Mouse (Mus musculus) retina, postnatal 1 day (tissue): ENCODE measurements around the gene Mapk8ip1.

ENCODE experiments used
- DNase-seq: peaks from one replicate; pipeline ENCODE4 v3.0.0-alpha.2; 2012

Gene Mapk8ip1

GRCm38 (mm10) chr2:92401091-92401561 is at the start of gene Mapk8ip1:
Gene Mapk8ip1, minus strand, starts transcription at chr2:92401263.
- DNase-seq: peak; percentile 80

GRCm38 (mm10) chr2:92447121-92447740 is 46.2 kb upstream of the Mapk8ip1 start:
- no peak for DNase-seq

GRCm38 (mm10) chr2:92446656-92447055 is 45.6 kb upstream of the Mapk8ip1 start:
- no peak for DNase-seq

GRCm38 (mm10) chr2:92445890-92446289 is 44.8 kb upstream of the Mapk8ip1 start:
- no peak for DNase-seq

- no peak for DNase-seq
Observed at GRCm38 (mm10) chr2:92444376-92444775, 43.3 kb upstream of the Mapk8ip1 start.

GRCm38 (mm10) chr2:92443313-92443712 is 42.2 kb upstream of the Mapk8ip1 start:
- DNase-seq: no peak

GRCm38 (mm10) chr2:92442419-92443001 is 41.4 kb upstream of the Mapk8ip1 start:
- DNase-seq: no peak

GRCm38 (mm10) chr2:92440432-92440831 is 39.4 kb upstream of the Mapk8ip1 start:
- DNase-seq: no peak

GRCm38 (mm10) chr2:92438567-92438966 is 37.5 kb upstream of the Mapk8ip1 start:
- DNase-seq: no peak

GRCm38 (mm10) chr2:92437875-92438274 is 36.8 kb upstream of the Mapk8ip1 start:
- DNase-seq: peak; percentile 92

- DNase-seq: no peak
Observed at GRCm38 (mm10) chr2:92437366-92437765, 36.3 kb upstream of the Mapk8ip1 start.

- peak; percentile 19 for DNase-seq
Observed at GRCm38 (mm10) chr2:92435023-92435422, 34.0 kb upstream of the Mapk8ip1 start.

GRCm38 (mm10) chr2:92434375-92434745 is 33.3 kb upstream of the Mapk8ip1 start:
- DNase-seq: no peak

GRCm38 (mm10) chr2:92433578-92434374 is 32.7 kb upstream of the Mapk8ip1 start, which contains the start of gene Cry2:
Gene Cry2, minus strand, starts transcription at chr2:92434043.
- peak; percentile 99 for DNase-seq

GRCm38 (mm10) chr2:92432299-92433295 is 31.5 kb upstream of the Mapk8ip1 start:
- peak; percentile 42 for DNase-seq

GRCm38 (mm10) chr2:92431611-92432179 is 30.6 kb upstream of the Mapk8ip1 start:
- no peak for DNase-seq

GRCm38 (mm10) chr2:92430723-92431541 is 29.9 kb upstream of the Mapk8ip1 start:
- DNase-seq: peak; percentile 85

- no peak for DNase-seq
Observed at GRCm38 (mm10) chr2:92430089-92430488, 29.0 kb upstream of the Mapk8ip1 start.

GRCm38 (mm10) chr2:92427882-92428281 is 26.8 kb upstream of the Mapk8ip1 start:
- peak; percentile 90 for DNase-seq

GRCm38 (mm10) chr2:92426426-92426825 is 25.4 kb upstream of the Mapk8ip1 start:
- no peak for DNase-seq

GRCm38 (mm10) chr2:92425366-92425765 is 24.3 kb upstream of the Mapk8ip1 start:
- DNase-seq: no peak
